Mouse (Mus musculus) MEL (cell line): ENCODE results near the gene Tmem260. TPM values are rescaled to one million over a fixed set of nuclear protein-coding genes. Genes with fewer than 3 reads are reported as not detected.
A peak's percentile ranks its signal among the peaks of the same experiment; 100 is the strongest.

ENCODE experiments used
- DNase-seq: peaks from one replicate; pipeline ENCODE4 v3.0.0; 2011; ENCODE audit warnings: low read depth, low spot score
- H3K27ac ChIP-seq: 2 replicates; pipeline ENCODE4 v1.5.1; 2012; ENCODE audit warnings: low read depth, mild to moderate bottlenecking, control low read depth, low read length, moderate library complexity; ENCODE audit not compliant: control insufficient read depth
- H3K27me3 ChIP-seq, 2 experiments: fragments of 150-350 bp in 1 of 2; sonication (generic) in 1 of 2; 2 replicates each; pipeline ENCODE4 v1.6.1; 2012; ENCODE audit warnings: low read length in 2 of 2, mild to moderate bottlenecking in 2 of 2, improper control_type of control experiment in 1 of 2, moderate library complexity in 1 of 2; ENCODE audit not compliant: insufficient read depth in 2 of 2, control insufficient read depth in 1 of 2
- H3K36me3 ChIP-seq, 2 experiments: 2 replicates each; pipeline ENCODE4 v1.6.1; 2012 to 2014; ENCODE audit warnings: low read length in 2 of 2, improper control_type of control experiment in 1 of 2, inconsistent platforms in 1 of 2, mild to moderate bottlenecking in 1 of 2; ENCODE audit not compliant: insufficient read depth in 2 of 2, control insufficient read depth in 1 of 2
- H3K4me1 ChIP-seq, 2 experiments: fragments of 150-350 bp in 1 of 2; sonication (generic) in 1 of 2; 2 replicates each; pipeline ENCODE4 v1.6.1; 2012; ENCODE audit warnings: low read length in 2 of 2, improper control_type of control experiment in 1 of 2, mild to moderate bottlenecking in 1 of 2; ENCODE audit not compliant: insufficient read depth in 2 of 2, control insufficient read depth in 1 of 2
- H3K4me3 ChIP-seq, 2 experiments: fragments of 150-350 bp in 1 of 2; sonication (generic) in 1 of 2; 2 replicates each; pipeline ENCODE4 v1.5.1; 2012; ENCODE audit warnings: low read depth in 2 of 2, low read length in 2 of 2, mild to moderate bottlenecking in 2 of 2, moderate library complexity in 2 of 2, control low read depth in 1 of 2, improper control_type of control experiment in 1 of 2; ENCODE audit not compliant: control insufficient read depth in 1 of 2, insufficient read depth in 1 of 2
- H3K79me2 ChIP-seq: 2 replicates; pipeline ENCODE4 v1.6.1; 2012; ENCODE audit warnings: mild to moderate bottlenecking, low read length, moderate library complexity; ENCODE audit not compliant: control insufficient read depth, poor library complexity, insufficient read depth
- H3K9ac ChIP-seq: 2 replicates; pipeline ENCODE4 v1.6.1; 2012; ENCODE audit warnings: low read depth, mild to moderate bottlenecking, control low read depth, low read length, moderate library complexity; ENCODE audit not compliant: control insufficient read depth, poor library complexity, severe bottlenecking
- H3K9me3 ChIP-seq: fragments of 150-350 bp; sonication (generic); replicated peaks from 2 replicates; pipeline ENCODE4 v1.6.1; 2012; ENCODE audit warnings: mild to moderate bottlenecking, low read length, improper control_type of control experiment, moderate library complexity; ENCODE audit not compliant: insufficient read depth
- BHLHE40 ChIP-seq: IDR thresholded peaks from 2 replicates; pipeline ENCODE4 v1.6.1; 2012; ENCODE audit warnings: low read depth, mild to moderate bottlenecking, inconsistent platforms, low read length, improper control_type of control experiment, borderline replicate concordance
- CHD1 ChIP-seq: IDR thresholded peaks from 2 replicates; pipeline ENCODE4 v1.6.1; 2012; ENCODE audit warnings: low read depth, mild to moderate bottlenecking, inconsistent platforms, low read length, improper control_type of control experiment
- CHD2 ChIP-seq: IDR thresholded peaks from 2 replicates; pipeline ENCODE4 v1.6.1; 2011; ENCODE audit warnings: low read length, improper control_type of control experiment
- ELF1 ChIP-seq: IDR thresholded peaks from 2 replicates; pipeline ENCODE4 v1.6.1; 2014; ENCODE audit warnings: low read depth, mild to moderate bottlenecking, inconsistent platforms, low read length, improper control_type of control experiment, moderate library complexity
- GABPA ChIP-seq: IDR thresholded peaks from 2 replicates; pipeline ENCODE4 v1.6.1; 2012; ENCODE audit warnings: low read depth, mild to moderate bottlenecking, inconsistent platforms, low read length, improper control_type of control experiment, moderate library complexity
- GATA1 ChIP-seq: IDR thresholded peaks from 2 replicates; pipeline ENCODE4 v1.6.1; 2011; ENCODE audit warnings: low read depth, low read length, improper control_type of control experiment
- JUND ChIP-seq: IDR thresholded peaks from 2 replicates; pipeline ENCODE4 v1.6.1; 2011; ENCODE audit warnings: low read depth, mild to moderate bottlenecking, improper control_type of control experiment, low read length
- KAT2A ChIP-seq: conservative IDR thresholded peaks from 2 replicates; pipeline ENCODE4 v1.6.1; 2012; ENCODE audit warnings: low read depth, low read length, improper control_type of control experiment, inconsistent platforms
- MAX ChIP-seq: IDR thresholded peaks from 2 replicates; pipeline ENCODE4 v1.6.1; 2011; ENCODE audit warnings: low read length, improper control_type of control experiment
- MAZ ChIP-seq: IDR thresholded peaks from 2 replicates; pipeline ENCODE4 v1.6.1; 2012; ENCODE audit warnings: low read depth, mild to moderate bottlenecking, inconsistent platforms, low read length, improper control_type of control experiment
- MEF2A ChIP-seq: IDR thresholded peaks from 2 replicates; pipeline ENCODE4 v1.6.1; 2014; ENCODE audit warnings: low read depth, mild to moderate bottlenecking, inconsistent platforms, low read length, improper control_type of control experiment; ENCODE audit not compliant: poor library complexity, insufficient replicate concordance, severe bottlenecking; ENCODE audit errors: extremely low read depth
- MXI1 ChIP-seq: IDR thresholded peaks from 2 replicates; pipeline ENCODE4 v1.6.1; 2011; ENCODE audit warnings: mild to moderate bottlenecking, low read depth, low read length, improper control_type of control experiment
- MYB ChIP-seq: IDR thresholded peaks from 2 replicates; pipeline ENCODE4 v1.6.1; 2011; ENCODE audit warnings: mild to moderate bottlenecking, low read depth, low read length, improper control_type of control experiment
- NRF1 ChIP-seq: IDR thresholded peaks from 2 replicates; pipeline ENCODE4 v1.6.1; 2014; ENCODE audit warnings: low read depth, mild to moderate bottlenecking, inconsistent platforms, low read length, improper control_type of control experiment, moderate library complexity; ENCODE audit not compliant: poor library complexity, insufficient read depth, severe bottlenecking
- POLR2A ChIP-seq, 2 experiments: IDR thresholded peaks; 2 replicates each; pipeline ENCODE4 v1.6.1; 2011 to 2012; ENCODE audit warnings: low read length in 2 of 2, mild to moderate bottlenecking in 2 of 2, control low read depth in 1 of 2, improper control_type of control experiment in 1 of 2, low read depth in 1 of 2, moderate library complexity in 1 of 2; ENCODE audit not compliant: control insufficient read depth in 1 of 2, insufficient read depth in 1 of 2, poor library complexity in 1 of 2
- POLR2AphosphoS2 ChIP-seq: IDR thresholded peaks from 2 replicates; pipeline ENCODE4 v1.6.1; 2011; ENCODE audit warnings: low read length, improper control_type of control experiment
- RAD21 ChIP-seq: IDR thresholded peaks from 2 replicates; pipeline ENCODE4 v1.6.1; 2011; ENCODE audit warnings: mild to moderate bottlenecking, low read depth, low read length, improper control_type of control experiment
- RCOR1 ChIP-seq: IDR thresholded peaks from 2 replicates; pipeline ENCODE4 v1.6.1; 2012; ENCODE audit warnings: low read depth, mild to moderate bottlenecking, inconsistent platforms, low read length, improper control_type of control experiment
- TAL1 ChIP-seq: IDR thresholded peaks from 2 replicates; pipeline ENCODE4 v1.6.1; 2012; ENCODE audit warnings: mild to moderate bottlenecking, inconsistent platforms, low read length, moderate library complexity, mixed read lengths
- UBTF ChIP-seq: IDR thresholded peaks from 2 replicates; pipeline ENCODE4 v1.6.1; 2012; ENCODE audit warnings: low read depth, mild to moderate bottlenecking, inconsistent platforms, low read length, improper control_type of control experiment, moderate library complexity, borderline replicate concordance; ENCODE audit not compliant: insufficient read depth
- USF2 ChIP-seq, 2 experiments: IDR thresholded peaks; 2 replicates each; pipeline ENCODE4 v1.6.1; 2011 to 2012; ENCODE audit warnings: improper control_type of control experiment in 2 of 2, low read length in 2 of 2, borderline replicate concordance in 1 of 2, inconsistent platforms in 1 of 2, low read depth in 1 of 2, mild to moderate bottlenecking in 1 of 2; ENCODE audit not compliant: insufficient read depth in 1 of 2
- ZKSCAN1 ChIP-seq: IDR thresholded peaks from 2 replicates; pipeline ENCODE4 v1.6.1; 2012; ENCODE audit warnings: low read depth, mild to moderate bottlenecking, inconsistent platforms, low read length, improper control_type of control experiment, moderate library complexity
- ZMIZ1 ChIP-seq: IDR thresholded peaks from 2 replicates; pipeline ENCODE4 v1.6.1; 2012; ENCODE audit warnings: low read depth, mild to moderate bottlenecking, inconsistent platforms, low read length, improper control_type of control experiment, moderate library complexity
- ZNF384 ChIP-seq: IDR thresholded peaks from 2 replicates; pipeline ENCODE4 v1.6.1; 2012; ENCODE audit warnings: low read depth, mild to moderate bottlenecking, inconsistent platforms, low read length, improper control_type of control experiment
- polyA plus RNA-seq, 2 experiments: library from polyadenylated mRNA; stranded (reverse) in 1 of 2; unstranded in 1 of 2; fragments of >175 nt in 1 of 2; fragments of >200 nt in 1 of 2; gene quantifications; 2 replicates each; pipeline versions ENCODE4 v1.2.1 to v1.2.4; 2012; ENCODE audit warnings: low replicate concordance in 2 of 2, low read depth in 1 of 2; ENCODE audit not compliant: insufficient read length in 2 of 2, insufficient read depth in 1 of 2, missing spikeins in 1 of 2
- total RNA-seq: library from RNA; depleted of rRNA; stranded (reverse); fragments of 300-350 nt; gene quantifications from 2 replicates; pipeline ENCODE4 v1.2.3, GENCODE M21; 2012

Tmem260 gene
- total and polyA plus RNA-seq, 3 experiments: 2.8 to 5.6 TPM; not detected in 1

DNA sequence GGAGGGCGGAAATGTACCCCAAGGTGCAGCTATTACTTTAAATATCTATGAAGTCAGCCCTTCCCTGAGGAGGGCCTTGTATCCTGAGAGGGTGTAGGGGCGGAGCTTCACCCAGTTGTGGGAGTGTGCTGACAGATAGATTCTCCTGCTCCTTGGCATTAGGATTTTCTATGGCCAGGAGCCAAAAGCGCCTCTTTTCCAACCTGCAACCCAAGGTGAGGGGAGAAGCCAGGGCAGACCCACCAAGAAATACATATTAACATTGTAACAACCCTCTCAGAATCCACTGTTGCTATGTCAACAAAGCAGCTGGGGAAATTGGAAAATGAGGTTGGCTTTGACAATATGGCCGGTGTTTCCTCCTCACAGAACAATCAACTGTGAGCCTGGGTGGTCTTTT, 107.3 kb downstream of the Tmem260 start:
- H3K4me1 ChIP-seq: no peaks in the 10 kb centered on the region
- H3K27ac ChIP-seq: no peak overlapping the region
- no peak overlapping the region for H3K4me3 ChIP-seq
- H3K36me3 ChIP-seq: no peaks in the 10 kb centered on the region
- H3K9me3 ChIP-seq: no peaks in the 10 kb centered on the region
- H3K9ac ChIP-seq: no peak overlapping the region
- no peaks in the 10 kb centered on the region for H3K79me2 ChIP-seq
- TF ChIP-seq POLR2A (IDR thresholded peaks at IDR 0.05; ENCODE audit: control insufficient read depth in 1 of 2, insufficient read depth in 1 of 2, low read depth in 1 of 2, low read length in 2 of 2, poor library complexity in 1 of 2): no peak
- no peak for TF ChIP-seq NRF1
- no peak for TF ChIP-seq CHD1
- no peak for TF ChIP-seq KAT2A
- no peak for TF ChIP-seq CHD2
- no peak for TF ChIP-seq MAX
- TF ChIP-seq BHLHE40: no peak
- no peak for TF ChIP-seq GABPA
- no peak for TF ChIP-seq MYB
- no peak for TF ChIP-seq RAD21
- no peak for TF ChIP-seq MXI1
- TF ChIP-seq TAL1: no peak
- TF ChIP-seq ZMIZ1: no peak
- TF ChIP-seq MEF2A: no peak
- no peak for TF ChIP-seq POLR2AphosphoS2
- no peak for TF ChIP-seq MAZ
- H3K27me3 ChIP-seq: no peaks in the 10 kb centered on the region
- DNase-seq: no peak

DNA sequence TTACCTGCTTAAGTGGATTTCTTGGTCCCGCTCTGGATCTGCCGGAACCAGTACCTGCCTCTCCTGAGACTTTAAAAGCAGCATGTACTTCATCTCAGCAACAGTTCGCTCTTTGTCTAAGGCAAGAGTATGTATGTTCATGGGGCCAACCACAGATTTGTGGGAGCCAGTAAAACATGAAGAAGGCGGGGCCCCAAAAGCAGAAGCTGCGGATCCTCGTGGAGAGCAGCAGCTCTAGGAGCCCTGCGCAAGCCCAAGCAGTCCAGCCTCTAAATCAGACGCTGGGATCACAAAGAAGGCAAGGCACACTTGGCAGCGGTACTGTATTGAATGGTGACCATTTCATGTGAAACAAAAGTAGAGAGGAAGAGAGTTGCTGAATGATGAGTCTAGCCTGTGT, 107.8 kb downstream of the Tmem260 start:
- Histone ChIP-seq H3K4me1 (peaks cover 0 to 2% of the 10 kb centered on the region in 2 experiments; a peak in 1 of 4 replicates), H3K79me2 (no peaks in the 10 kb centered on the region), H3K4me3 (no peak overlapping the region), H3K36me3 (no peaks in the 10 kb centered on the region), H3K9me3 (no peaks in the 10 kb centered on the region), H3K27me3 (no peaks in the 10 kb centered on the region), H3K9ac (no peak overlapping the region), H3K27ac (no peak overlapping the region)
- DNase-seq: peak; percentile 68
- TF ChIP-seq JUND (no peak), ZKSCAN1 (no peak), TAL1 (no peak), POLR2A (IDR thresholded peaks at IDR 0.05; ENCODE audit: control insufficient read depth in 1 of 2, insufficient read depth in 1 of 2, low read depth in 1 of 2, low read length in 2 of 2, poor library complexity in 1 of 2) (no peak), NRF1 (no peak), UBTF (no peak), ELF1 (no peak), GATA1 (no peak), RCOR1 (no peak), BHLHE40 (no peak), MEF2A (no peak), CHD2 (no peak), GABPA (no peak), USF2 (IDR thresholded peaks at IDR 0.05; ENCODE audit: borderline replicate concordance in 1 of 2, insufficient read depth in 1 of 2, low read depth in 1 of 2, low read length in 2 of 2) (no peak), CHD1 (no peak), ZNF384 (no peak)
